Mouse (Mus musculus): ENCODE data around the gene Gm20532.

- no peak for TF ChIP-seq CTCF (IDR thresholded peaks at IDR 0.05; ENCODE audit: extremely low read depth, insufficient read depth, insufficient read length, insufficient replicate concordance)
- no peak for TF ChIP-seq POLR2A (IDR thresholded peaks at IDR 0.05; ENCODE audit: low read depth, low read length)
These were observed 42.2 kb upstream of the Gm20532 start for GRCm38 (mm10) chr2:26544265-26544664.
